Mouse (Mus musculus): Measurements from ENCODE around the gene Triap1. TPM values are rescaled to one million over a fixed set of nuclear protein-coding genes. Genes with fewer than 3 reads are reported as not detected.
A peak's percentile ranks its signal among the peaks of the same experiment; 100 is the strongest.
"Not testable (repeated sequence)": the region's sequence is repeated elsewhere in the genome, so short reads cannot be mapped to it uniquely, and the experiment has no call there.

The Triap1 gene
- polyA plus RNA-seq (2012; ENCODE audit: insufficient read depth, insufficient read length, missing spikeins): 33.2 and 38.6 TPM in 2 replicates

GRCm38 (mm10) chr5:115340577-115341313 is at the start of gene Triap1, which contains the start of gene Gatc:
Gene Triap1, plus strand, starts transcription at chr5:115341225.
Gene Gatc, minus strand, starts transcription at chr5:115341178.
- Histone ChIP-seq H3K4me3 (ENCODE audit: insufficient read depth, low read depth, low read length) (peak within 1 kb of the TSS; percentile 97), H3K4me1 (ENCODE audit: control insufficient read depth, insufficient read depth, insufficient read length, low read length) (peaks cover 4% of the 10 kb centered on the region; the same call in 1 of the 2 replicates), H3K27ac (replicated peaks; ENCODE audit: low read depth, low read length) (peak within 1 kb of the TSS; percentile 67)

- H3K4me3 ChIP-seq (ENCODE audit: insufficient read depth, low read depth, low read length): no peak overlapping the region
- H3K4me1 ChIP-seq (ENCODE audit: control insufficient read depth, insufficient read depth, insufficient read length, low read length): peaks cover 2% of the 10 kb centered on the region; the same call in 1 of the 2 replicates
- no peak overlapping the region for H3K27ac ChIP-seq (replicated peaks; ENCODE audit: low read depth, low read length)
Measured at GRCm38 (mm10) chr5:115294173-115294572, 46.9 kb upstream of the Triap1 start.

- Histone ChIP-seq H3K27ac (replicated peaks; ENCODE audit: low read depth, low read length) (no peak overlapping the region), H3K4me1 (ENCODE audit: control insufficient read depth, insufficient read depth, insufficient read length, low read length) (peaks cover 2% of the 10 kb centered on the region; the same call in 1 of the 2 replicates), H3K4me3 (ENCODE audit: insufficient read depth, low read depth, low read length) (no peak overlapping the region)
Measured at GRCm38 (mm10) chr5:115296347-115296746, 44.7 kb upstream of the Triap1 start.

GRCm38 (mm10) chr5:115300035-115300744 is 40.8 kb upstream of the Triap1 start:
- peaks cover 2% of the 10 kb centered on the region; the same call in 1 of the 2 replicates for H3K4me1 ChIP-seq (ENCODE audit: control insufficient read depth, insufficient read depth, insufficient read length, low read length)
- peak overlapping the region; percentile 79 for H3K4me3 ChIP-seq (ENCODE audit: insufficient read depth, low read depth, low read length)
- peak overlapping the region; percentile 81 for H3K27ac ChIP-seq (replicated peaks; ENCODE audit: low read depth, low read length)

GRCm38 (mm10) chr5:115300792-115301614 is 40.0 kb upstream of the Triap1 start, which contains the start of gene Dynll1:
Gene Dynll1, minus strand, starts transcription at chr5:115300999.
- Histone ChIP-seq H3K27ac (replicated peaks; ENCODE audit: low read depth, low read length) (peak within 1 kb of the TSS; percentile 81), H3K4me3 (ENCODE audit: insufficient read depth, low read depth, low read length) (peak within 1 kb of the TSS; percentile 79), H3K4me1 (ENCODE audit: control insufficient read depth, insufficient read depth, insufficient read length, low read length) (peaks cover 2% of the 10 kb centered on the region; the same call in 1 of the 2 replicates)

- Histone ChIP-seq H3K27ac (replicated peaks; ENCODE audit: low read depth, low read length) (no peak overlapping the region), H3K4me1 (ENCODE audit: control insufficient read depth, insufficient read depth, insufficient read length, low read length) (peaks cover 2% of the 10 kb centered on the region; the same call in 1 of the 2 replicates), H3K4me3 (ENCODE audit: insufficient read depth, low read depth, low read length) (peak overlapping the region; percentile 61)
Measured at GRCm38 (mm10) chr5:115301615-115302014, 39.4 kb upstream of the Triap1 start.

GRCm38 (mm10) chr5:115302190-115302589 is 38.8 kb upstream of the Triap1 start:
- not testable (repeated sequence) for H3K4me3 ChIP-seq (ENCODE audit: insufficient read depth, low read depth, low read length); H3K27ac ChIP-seq (replicated peaks; ENCODE audit: low read depth, low read length)

GRCm38 (mm10) chr5:115312354-115312753 is 28.7 kb upstream of the Triap1 start:
- H3K4me1 ChIP-seq (ENCODE audit: control insufficient read depth, insufficient read depth, insufficient read length, low read length): no peaks in the 10 kb centered on the region
- H3K4me3 ChIP-seq (ENCODE audit: insufficient read depth, low read depth, low read length): no peak overlapping the region
- H3K27ac ChIP-seq (replicated peaks; ENCODE audit: low read depth, low read length): no peak overlapping the region

More at GRCm38 (mm10) chr5:115302190-115302589, 38.8 kb upstream of the Triap1 start:
- not testable (repeated sequence) for H3K4me1 ChIP-seq (ENCODE audit: control insufficient read depth, insufficient read depth, insufficient read length, low read length)

GRCm38 (mm10) chr5:115312816-115313667 is 28.0 kb upstream of the Triap1 start:
- H3K4me1 ChIP-seq (ENCODE audit: control insufficient read depth, insufficient read depth, insufficient read length, low read length): no peaks in the 10 kb centered on the region
- H3K27ac ChIP-seq (replicated peaks; ENCODE audit: low read depth, low read length): no peak overlapping the region
- H3K4me3 ChIP-seq (ENCODE audit: insufficient read depth, low read depth, low read length): no peak overlapping the region

- H3K4me1 ChIP-seq (ENCODE audit: control insufficient read depth, insufficient read depth, insufficient read length, low read length): no peaks in the 10 kb centered on the region
- no peak overlapping the region for H3K27ac ChIP-seq (replicated peaks; ENCODE audit: low read depth, low read length)
- no peak overlapping the region for H3K4me3 ChIP-seq (ENCODE audit: insufficient read depth, low read depth, low read length)
Measured at GRCm38 (mm10) chr5:115313668-115313943, 27.4 kb upstream of the Triap1 start.

- H3K4me1 ChIP-seq (ENCODE audit: control insufficient read depth, insufficient read depth, insufficient read length, low read length): no peaks in the 10 kb centered on the region
- H3K4me3 ChIP-seq (ENCODE audit: insufficient read depth, low read depth, low read length): no peak overlapping the region
- no peak overlapping the region for H3K27ac ChIP-seq (replicated peaks; ENCODE audit: low read depth, low read length)
Measured at GRCm38 (mm10) chr5:115316968-115317644, 23.9 kb upstream of the Triap1 start.

GRCm38 (mm10) chr5:115317645-115318328 is 23.2 kb upstream of the Triap1 start:
- Histone ChIP-seq H3K27ac (replicated peaks; ENCODE audit: low read depth, low read length) (no peak overlapping the region), H3K4me1 (ENCODE audit: control insufficient read depth, insufficient read depth, insufficient read length, low read length) (no peaks in the 10 kb centered on the region), H3K4me3 (ENCODE audit: insufficient read depth, low read depth, low read length) (no peak overlapping the region)
